Mouse (Mus musculus) regulatory T cell (primary cell): ENCODE measurements around the gene Fndc1.

ENCODE experiments used
- in situ Hi-C: fragments of 300-600 bp; cut with MboI, MseI; formaldehyde crosslinking; loops from one replicate; pipeline ENCODE4 v1.15.1; 2025; ENCODE audit warnings: high pct_unique_total_duplicates

Fndc1 gene

DNA sequence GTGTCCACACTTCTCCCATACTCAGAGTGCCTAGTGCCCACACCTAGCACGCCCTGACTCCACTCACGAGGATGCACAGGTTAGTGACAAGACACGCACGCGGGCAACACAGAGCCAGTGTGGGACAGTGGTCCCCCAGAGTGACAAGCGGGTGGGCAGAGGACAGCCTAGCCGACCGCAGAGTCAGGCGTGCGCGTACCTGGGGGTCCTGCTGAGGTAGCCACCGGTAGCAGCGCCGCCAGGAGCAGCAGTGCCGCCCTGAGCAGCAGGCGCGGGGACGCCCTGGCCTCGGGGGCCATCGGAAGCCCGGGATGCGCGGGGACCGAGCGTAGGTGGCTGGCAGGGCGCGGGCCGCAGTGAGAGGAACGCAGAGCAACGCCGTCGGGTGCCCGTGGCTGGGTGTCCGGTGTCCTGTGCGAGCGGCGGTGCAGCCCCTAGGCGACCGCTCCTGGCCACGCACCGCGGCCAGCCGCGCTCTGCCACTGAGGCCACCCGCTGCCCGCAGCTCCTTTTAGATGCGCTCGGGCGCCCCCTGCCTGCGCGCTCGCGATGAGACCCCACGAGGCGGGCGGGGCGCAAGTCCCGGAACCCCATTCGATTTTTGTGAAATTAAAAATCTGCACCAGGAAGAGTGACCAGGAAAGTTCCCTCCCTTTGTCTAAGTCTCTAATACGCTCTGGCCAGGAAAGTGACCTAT lies at the start of gene Fndc1:
Gene Fndc1, minus strand, starts transcription at position 484 of the 697 bp plus-strand sequence.
- in situ Hi-C loops = loop anchor here (5.0 kb wide), 1 partner anchor 385 kb away; no protein-coding TSS in a partner anchor

DNA sequence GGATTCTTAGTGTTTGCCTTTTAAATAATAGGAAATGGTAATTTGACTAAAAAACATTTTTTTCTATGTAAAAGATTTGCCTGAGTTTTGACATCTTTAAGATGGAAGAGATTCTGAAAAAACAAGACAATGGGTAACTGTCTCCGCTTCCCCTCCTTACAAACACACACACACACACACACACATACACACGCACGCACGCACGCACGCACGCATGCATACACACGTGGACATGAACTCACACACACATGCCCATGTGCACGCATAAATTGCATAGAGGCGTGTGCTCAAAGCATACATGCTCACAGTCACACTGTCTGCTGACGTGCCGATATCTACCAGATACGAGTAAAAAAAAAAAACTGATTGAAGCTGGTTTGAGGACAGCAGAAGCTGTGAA lies 49.4 kb upstream of the Fndc1 start:
- in situ Hi-C loops = no loop called here

GRCm38 (mm10) chr17:7875941-7876461 lies 48.9 kb upstream of the Fndc1 start:
- in situ Hi-C loops = no loop called here

GRCm38 (mm10) chr17:7874776-7875531 lies 47.9 kb upstream of the Fndc1 start:
- in situ Hi-C loops = loop anchor here (25.0 kb wide), 1 partner anchor 963 kb away; no protein-coding TSS in a partner anchor

- in situ Hi-C loops = loop anchor here (25.0 kb wide), 1 partner anchor 961 kb away; no protein-coding TSS in a partner anchor
Measured at GRCm38 (mm10) chr17:7873382-7873781, 46.3 kb upstream of the Fndc1 start.

GRCm38 (mm10) chr17:7871800-7872199 lies 44.7 kb upstream of the Fndc1 start:
- in situ Hi-C loops = loop anchor here (25.0 kb wide), 1 partner anchor 959 kb away; no protein-coding TSS in a partner anchor

DNA sequence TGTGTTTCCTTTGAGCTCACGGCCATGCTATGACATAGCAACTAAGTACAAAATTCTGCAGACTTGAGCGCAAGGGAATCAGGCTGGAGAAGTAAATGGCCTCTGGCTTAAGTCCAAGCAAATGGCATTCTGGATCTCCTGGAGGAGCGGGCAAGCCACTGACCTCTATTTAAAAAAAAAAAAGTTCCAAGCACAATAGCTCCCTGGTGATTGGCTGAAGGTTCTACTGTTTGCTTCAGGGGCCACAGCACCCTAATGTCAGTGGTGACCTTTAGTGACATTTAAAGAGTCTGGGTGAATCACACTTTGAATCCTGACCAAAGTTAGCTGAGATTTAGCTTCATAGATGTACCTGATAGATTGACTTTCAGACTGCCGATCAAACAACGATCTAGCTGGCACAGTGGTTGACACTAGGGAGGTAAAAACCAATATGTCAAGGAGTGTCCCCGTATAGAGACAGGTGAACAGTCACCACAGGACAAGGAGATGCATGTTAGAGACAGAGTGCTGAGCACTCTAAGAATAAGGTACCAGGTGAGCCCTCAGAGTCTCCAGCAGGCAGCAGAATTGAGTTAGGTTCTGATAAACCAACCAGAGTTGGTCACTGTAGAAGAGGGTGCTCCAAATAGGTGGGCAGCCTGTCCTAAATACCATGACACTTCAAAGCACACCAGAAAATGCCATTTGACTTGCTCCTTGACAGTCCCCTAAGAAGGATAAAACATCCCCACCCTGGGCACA lies 43.9 kb upstream of the Fndc1 start:
- in situ Hi-C loops = loop anchor here (25.0 kb wide), 1 partner anchor 959 kb away; no protein-coding TSS in a partner anchor

DNA sequence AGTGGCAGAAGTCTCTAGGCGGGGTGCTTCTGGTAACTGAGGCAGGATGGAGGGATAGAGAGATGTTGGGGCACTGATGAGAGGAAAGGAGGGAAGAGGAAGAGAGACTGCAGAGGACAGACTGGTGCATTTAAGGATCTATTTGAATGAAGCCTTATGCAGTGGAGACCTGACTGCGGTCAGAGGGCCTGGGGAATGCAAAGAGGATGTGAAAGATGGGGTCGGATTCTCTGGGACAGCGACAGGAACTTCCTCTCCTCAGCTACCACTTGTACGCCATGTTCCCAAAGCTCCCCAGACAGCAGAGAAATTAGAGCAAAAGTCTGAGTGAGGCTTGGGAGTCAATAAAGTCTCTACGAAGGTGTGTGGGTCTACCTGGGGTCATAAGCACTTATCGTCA lies 42.0 kb upstream of the Fndc1 start:
- in situ Hi-C loops = loop anchor here (5.0 to 25.0 kb wide), 3 partner anchors 58 to 957 kb away; partner anchors contain the start of gene Tagap

GRCm38 (mm10) chr17:7868631-7869030 lies 41.5 kb upstream of the Fndc1 start:
- in situ Hi-C loops = loop anchor here (5.0 to 25.0 kb wide), 3 partner anchors 59 to 956 kb away; partner anchors contain the start of gene Tagap

DNA sequence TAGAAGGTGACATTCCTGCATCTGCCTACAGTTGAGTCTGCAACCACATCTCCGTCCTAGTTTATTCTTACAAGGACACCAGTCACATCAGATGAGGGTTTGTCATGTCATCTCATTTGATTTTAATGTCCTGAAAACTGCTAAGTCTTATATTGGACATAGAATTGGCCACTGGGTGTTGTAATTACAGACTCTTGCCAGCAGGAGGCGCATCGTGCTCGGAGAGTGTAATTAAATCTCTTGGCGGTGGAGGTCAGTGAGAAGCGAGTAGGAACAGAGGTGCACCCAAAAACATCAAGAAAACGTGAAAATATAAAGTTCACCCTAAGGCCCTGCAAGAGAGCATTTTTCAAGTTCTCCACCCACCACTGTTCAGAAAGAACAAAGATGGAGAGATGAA lies 37.6 kb upstream of the Fndc1 start:
- in situ Hi-C loops = loop anchor here (5.0 to 25.0 kb wide), 3 partner anchors 63 to 952 kb away; partner anchors contain the start of gene Tagap

DNA sequence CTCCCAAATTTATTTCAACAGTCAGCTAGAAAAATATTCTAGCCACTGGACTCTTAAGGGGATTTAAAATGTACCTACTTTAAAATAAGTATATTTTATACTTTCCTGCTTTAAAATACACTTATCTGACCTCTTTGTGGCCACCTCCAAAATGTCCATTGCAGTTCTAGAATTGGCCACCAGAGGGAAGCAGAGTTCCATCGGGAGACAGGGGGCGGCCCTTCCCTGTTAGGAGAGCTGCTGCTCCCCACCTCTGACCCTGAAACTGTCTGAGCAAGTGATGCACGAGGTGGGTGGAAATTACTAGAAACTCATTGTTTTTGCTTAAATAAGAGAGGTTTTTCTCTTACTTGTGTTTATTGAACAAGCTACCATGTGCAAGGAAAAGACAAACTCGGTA lies 36.6 kb upstream of the Fndc1 start:
- in situ Hi-C loops = loop anchor here (10.0 to 25.0 kb wide), 2 partner anchors 779 to 951 kb away; no protein-coding TSS in a partner anchor

- in situ Hi-C loops = loop anchor here (10.0 to 25.0 kb wide), 2 partner anchors 776 to 949 kb away; no protein-coding TSS in a partner anchor
Measured at GRCm38 (mm10) chr17:7860845-7861360, 33.8 kb upstream of the Fndc1 start.

- in situ Hi-C loops = loop anchor here (10.0 to 25.0 kb wide), 2 partner anchors 197 to 945 kb away; no protein-coding TSS in a partner anchor
Measured at GRCm38 (mm10) chr17:7857658-7858057, 30.6 kb upstream of the Fndc1 start.

DNA sequence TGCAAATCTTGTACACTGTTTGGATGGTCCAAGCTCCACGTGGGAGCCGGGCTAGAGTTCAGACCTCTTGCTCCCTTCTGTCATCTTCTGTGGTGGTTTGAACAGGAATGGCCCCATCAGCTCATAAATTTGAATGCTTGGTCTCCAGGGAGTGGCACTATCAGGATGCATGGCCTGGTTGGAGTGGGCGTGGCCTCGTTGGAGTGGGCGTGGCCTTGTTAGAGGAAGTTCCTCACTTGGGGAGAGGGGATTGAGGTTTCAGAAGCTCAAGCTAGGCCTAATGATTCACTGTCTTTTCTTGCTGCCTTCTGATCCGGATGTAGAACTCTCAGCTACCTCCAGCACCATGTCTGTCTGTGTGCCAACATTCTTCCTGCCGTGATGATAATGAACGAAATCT lies 28.7 kb upstream of the Fndc1 start:
- in situ Hi-C loops = loop anchor here (10.0 to 25.0 kb wide), 2 partner anchors 199 to 944 kb away; no protein-coding TSS in a partner anchor

- in situ Hi-C loops = loop anchor here (10.0 to 25.0 kb wide), 2 partner anchors 203 to 940 kb away; no protein-coding TSS in a partner anchor
Measured at GRCm38 (mm10) chr17:7851979-7852378, 24.9 kb upstream of the Fndc1 start.

GRCm38 (mm10) chr17:7851527-7851926 lies 24.4 kb upstream of the Fndc1 start:
- in situ Hi-C loops = loop anchor here (10.0 to 25.0 kb wide), 2 partner anchors 203 to 939 kb away; no protein-coding TSS in a partner anchor

- in situ Hi-C loops = loop anchor here (10.0 to 25.0 kb wide), 2 partner anchors 205 to 938 kb away; no protein-coding TSS in a partner anchor
Measured at GRCm38 (mm10) chr17:7850246-7850645, 23.1 kb upstream of the Fndc1 start.

- in situ Hi-C loops = no loop called here
Measured at GRCm38 (mm10) chr17:7840505-7841290, 13.6 kb upstream of the Fndc1 start.

- in situ Hi-C loops = loop anchor here (5.0 kb wide), 1 partner anchor 385 kb away; no protein-coding TSS in a partner anchor
Measured at GRCm38 (mm10) chr17:7827586-7827985, 484 bp upstream of the Fndc1 start.
